Mouse (Mus musculus) liver, embryonic 12.5 days (tissue): ENCODE measurements at regions not wholly inside any gene's neighbourhood (a gene's known extent, or its start where the extent isn't known, plus 50 kb on each side); places are given as distances from the start of the nearest gene placed in this dataset.

Experiments
- ATAC-seq: fragments of 200-750 bp; cut with Nextera tagmentation; 2 replicates; pipeline ENCODE4 v1.8.0; 2017; ENCODE audit warnings: moderate number of reproducible peaks, mild to moderate bottlenecking, moderate library complexity
- H3K27ac ChIP-seq: fragments of 300-500 bp; sonication (generic); 2 replicates; pipeline ENCODE4 v1.5.1; 2016; ENCODE audit warnings: mild to moderate bottlenecking
- H3K27me3 ChIP-seq: fragments of 300-500 bp; sonication (generic); replicated peaks from 2 replicates; pipeline ENCODE4 v1.6.1; 2016; ENCODE audit warnings: mild to moderate bottlenecking, moderate library complexity
- H3K36me3 ChIP-seq: fragments of 300-500 bp; sonication (generic); 2 replicates; pipeline ENCODE4 v1.6.1; 2016; ENCODE audit warnings: mild to moderate bottlenecking, moderate library complexity
- H3K4me1 ChIP-seq: fragments of 300-500 bp; sonication (generic); 2 replicates; pipeline ENCODE4 v1.6.1; 2016
- H3K4me2 ChIP-seq: fragments of 300-500 bp; sonication (generic); 2 replicates; pipeline ENCODE4 v1.6.1; 2016; ENCODE audit warnings: mild to moderate bottlenecking, moderate library complexity
- H3K4me3 ChIP-seq: fragments of 300-500 bp; sonication (generic); 2 replicates; pipeline ENCODE4 v1.5.1; 2016; ENCODE audit warnings: mild to moderate bottlenecking, moderate library complexity
- H3K9ac ChIP-seq: fragments of 300-500 bp; sonication (generic); 2 replicates; pipeline ENCODE4 v1.6.1; 2016; ENCODE audit warnings: mild to moderate bottlenecking, moderate library complexity
- H3K9me3 ChIP-seq: fragments of 300-500 bp; sonication (generic); replicated peaks from 2 replicates; pipeline ENCODE4 v1.6.1; 2016; ENCODE audit warnings: mild to moderate bottlenecking, moderate library complexity
- WGBS: fragments of 180-500 bp; shearing (Covaris S2); methylation state at CpG from one replicate; pipeline ENCODE4 v1.1.7; 2016; ENCODE audit not compliant: insufficient replicate concordance; 5-methylcytosine and 5-hydroxymethylcytosine counted together

DNA sequence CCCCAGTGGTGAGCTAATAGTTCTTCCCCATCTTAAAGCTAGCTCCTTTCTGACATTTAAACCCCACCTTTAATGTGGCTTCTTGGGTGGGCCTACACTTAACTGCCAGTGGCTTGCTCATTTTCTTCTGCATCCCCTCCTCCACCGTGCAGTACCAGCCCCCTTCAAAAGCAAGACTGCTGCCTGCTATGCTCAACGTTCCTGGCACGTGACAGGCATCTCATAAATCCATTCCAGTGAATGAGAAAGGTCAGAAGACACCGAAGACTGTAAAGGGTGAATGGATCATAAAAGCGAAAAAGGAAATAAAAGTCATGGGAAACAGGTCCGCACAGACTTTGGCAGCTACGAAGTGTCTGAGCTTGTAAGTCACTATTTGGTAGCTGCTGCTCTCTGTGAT is 212.8 kb upstream of the Prok2 start:
- Histone ChIP-seq H3K27me3 (0 out of 2 replicates have a peak, but pooled peaks cover 3% of the 10 kb centered on the region), H3K27ac (no peak overlapping the region)
- 66% methylated on average over 7 of the region's 7 CpGs for whole genome bisulfite sequencing

DNA sequence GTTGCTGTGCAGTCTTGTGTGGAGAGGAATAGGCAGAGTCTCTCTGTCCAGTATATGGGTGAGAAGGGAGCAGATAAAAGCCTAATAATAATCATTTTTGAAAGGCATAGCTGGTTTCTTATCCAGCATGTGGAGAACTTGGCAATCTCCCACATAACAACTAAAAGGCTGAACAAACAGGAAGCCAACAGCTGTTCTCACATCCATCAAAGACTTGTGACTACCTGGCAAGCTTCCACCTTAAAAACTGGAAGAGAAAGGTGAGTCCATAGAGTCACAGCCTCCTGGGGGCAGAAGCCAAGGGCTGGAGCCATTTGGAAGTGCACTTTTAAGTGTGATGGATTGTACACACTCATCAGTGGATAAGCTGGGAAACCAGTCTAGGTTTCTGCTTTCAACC is 210.5 kb upstream of the Prok2 start:
- ATAC-seq = no peak

More for the DNA sequence above, 212.8 kb upstream of the Prok2 start:
- no peaks in the 10 kb centered on the region for H3K9me3 ChIP-seq
- H3K36me3 ChIP-seq = no peaks in the 10 kb centered on the region
- no peak overlapping the region for H3K4me3 ChIP-seq
- H3K9ac ChIP-seq = no peak overlapping the region
- no peak for ATAC-seq
- no peak overlapping the region for H3K4me2 ChIP-seq
- H3K4me1 ChIP-seq = no peaks in the 10 kb centered on the region

DNA sequence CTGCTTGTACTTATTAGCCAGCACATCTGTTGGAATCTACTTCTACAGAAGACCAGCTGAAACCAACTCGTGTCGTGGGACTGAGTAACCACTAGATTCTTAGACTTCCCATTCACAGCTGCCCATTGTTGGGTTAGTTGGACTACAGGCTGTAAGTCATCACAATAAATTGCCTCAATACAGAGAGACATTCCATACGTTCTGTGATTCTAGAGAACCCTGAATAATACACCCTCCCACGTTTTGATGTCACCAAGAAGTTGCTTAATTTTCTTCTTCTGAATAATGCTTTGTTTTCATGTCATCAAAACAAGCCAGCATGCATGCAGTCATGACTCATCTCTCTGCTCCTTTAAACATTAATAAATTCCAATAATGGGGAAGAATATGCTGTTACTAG is 209.2 kb upstream of the Prok2 start:
- no peak overlapping the region for H3K4me2 ChIP-seq
- WGBS = 54% methylated on average over 4 of the region's 4 CpGs
- no peak overlapping the region for H3K4me3 ChIP-seq
- no peak for ATAC-seq
- H3K9ac ChIP-seq = no peak overlapping the region
- H3K27ac ChIP-seq = no peak overlapping the region
- H3K4me1 ChIP-seq = no peaks in the 10 kb centered on the region
- H3K27me3 ChIP-seq = 0 out of 2 replicates have a peak, but pooled peaks cover 3% of the 10 kb centered on the region
- H3K36me3 ChIP-seq = no peaks in the 10 kb centered on the region
- H3K9me3 ChIP-seq = no peaks in the 10 kb centered on the region

More for the DNA sequence above, 210.5 kb upstream of the Prok2 start:
- H3K9ac ChIP-seq = no peak overlapping the region
- no peaks in the 10 kb centered on the region for H3K4me1 ChIP-seq
- 0 out of 2 replicates have a peak, but pooled peaks cover 3% of the 10 kb centered on the region for H3K27me3 ChIP-seq
- H3K4me2 ChIP-seq = no peak overlapping the region
- no peak overlapping the region for H3K4me3 ChIP-seq
- H3K27ac ChIP-seq = no peak overlapping the region
- H3K36me3 ChIP-seq = no peaks in the 10 kb centered on the region
- H3K9me3 ChIP-seq = no peaks in the 10 kb centered on the region

DNA sequence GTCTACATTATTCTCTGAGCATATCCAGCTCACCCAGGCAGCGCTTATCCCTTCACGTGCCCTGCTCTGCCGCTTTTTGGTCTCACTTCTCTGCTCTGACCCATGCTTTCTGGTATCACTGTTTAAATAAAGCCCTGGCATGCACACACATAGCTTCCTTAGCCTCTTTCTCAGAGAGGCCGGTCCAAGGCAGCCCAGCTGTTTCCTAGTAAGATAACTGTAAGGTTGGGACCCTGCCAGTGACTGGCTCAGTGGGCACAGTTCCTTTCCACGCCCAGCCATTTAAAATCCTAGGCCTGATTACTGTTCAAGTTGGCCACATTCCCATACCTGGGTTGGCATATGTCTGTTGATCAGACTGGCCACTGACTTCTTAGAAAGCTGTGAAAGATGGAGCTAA is 208.2 kb upstream of the Prok2 start:
- Histone ChIP-seq H3K27me3 (no peaks in the 10 kb centered on the region), H3K27ac (no peak overlapping the region), H3K4me2 (no peak overlapping the region), H3K36me3 (no peaks in the 10 kb centered on the region), H3K9me3 (no peaks in the 10 kb centered on the region), H3K9ac (no peak overlapping the region), H3K4me3 (no peak overlapping the region), H3K4me1 (no peaks in the 10 kb centered on the region)
- 74% methylated on average over 5 of the region's 5 CpGs for WGBS
- ATAC-seq = no peak

DNA sequence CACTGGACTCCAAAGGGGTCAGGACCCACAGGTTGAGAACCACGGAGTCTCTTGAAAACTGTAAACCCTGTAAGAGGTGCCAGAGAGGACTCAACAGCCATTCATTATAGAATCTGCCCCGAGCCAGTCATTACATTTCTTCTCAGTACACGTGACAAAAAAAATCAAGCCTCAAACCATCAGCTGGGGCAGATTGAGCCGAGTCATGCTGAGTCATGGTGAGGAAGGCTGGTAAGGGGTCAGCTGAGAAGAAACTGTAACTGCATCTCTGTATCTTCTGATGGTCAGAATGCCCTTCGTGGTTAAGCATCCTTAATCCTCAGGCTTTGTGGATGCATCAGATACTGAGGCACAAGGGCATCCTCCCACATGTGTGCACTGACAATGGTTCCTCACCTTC is 207.2 kb upstream of the Prok2 start:
- Histone ChIP-seq H3K4me2 (no peak overlapping the region), H3K4me1 (no peaks in the 10 kb centered on the region), H3K27ac (no peak overlapping the region), H3K4me3 (no peak overlapping the region), H3K36me3 (no peaks in the 10 kb centered on the region), H3K27me3 (no peaks in the 10 kb centered on the region), H3K9ac (no peak overlapping the region), H3K9me3 (no peaks in the 10 kb centered on the region)
- no peak for ATAC-seq
- WGBS = 43% methylated on average over 5 of the region's 5 CpGs

DNA sequence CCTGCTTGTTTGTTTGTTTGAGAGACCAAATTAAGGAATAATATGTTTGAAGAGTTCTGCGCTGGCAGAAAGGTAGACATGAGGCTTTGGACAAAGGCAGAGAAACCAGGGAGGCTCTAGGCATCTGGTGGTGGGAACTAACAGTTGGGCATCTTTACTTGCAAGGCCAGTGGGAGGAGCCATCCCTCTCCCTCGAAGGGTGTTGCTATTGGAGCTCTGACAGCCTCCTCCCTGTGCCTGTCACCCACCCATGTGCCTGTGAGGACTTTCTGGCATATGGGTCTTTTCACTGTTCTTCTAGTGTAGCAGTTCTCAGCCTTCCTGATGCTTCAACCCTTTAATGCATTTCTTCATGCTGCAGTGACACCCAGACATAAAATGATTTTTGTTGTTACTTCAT is 206.7 kb upstream of the Prok2 start:
- no peaks in the 10 kb centered on the region for H3K9me3 ChIP-seq
- H3K9ac ChIP-seq = no peak overlapping the region
- ATAC-seq = no peak
- no peaks in the 10 kb centered on the region for H3K27me3 ChIP-seq
- H3K4me2 ChIP-seq = no peak overlapping the region
- H3K36me3 ChIP-seq = no peaks in the 10 kb centered on the region
- no peak overlapping the region for H3K4me3 ChIP-seq
- no peak overlapping the region for H3K27ac ChIP-seq
- WGBS = 38% methylated on average over 2 of the region's 2 CpGs
- H3K4me1 ChIP-seq = no peaks in the 10 kb centered on the region

DNA sequence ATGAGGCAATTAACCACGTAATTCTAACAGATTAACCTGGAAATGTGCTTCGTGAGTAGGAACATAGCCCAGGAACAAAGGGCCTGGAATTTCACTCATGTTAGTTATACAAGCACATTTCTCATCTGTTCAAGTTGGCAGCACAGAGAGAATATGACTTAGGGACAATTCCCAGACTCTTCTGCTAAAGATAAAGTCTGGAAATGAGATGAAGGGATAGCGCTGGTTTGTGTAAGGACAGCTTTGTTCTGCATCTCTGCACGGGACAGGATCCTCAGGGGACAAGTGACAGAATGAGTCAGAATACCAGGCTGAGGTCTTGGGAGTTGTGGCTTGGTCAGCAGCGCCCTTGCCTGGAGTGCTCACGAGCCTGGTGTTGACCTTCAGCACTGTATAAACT is 206.2 kb upstream of the Prok2 start:
- no peak overlapping the region for H3K9ac ChIP-seq
- H3K4me3 ChIP-seq = no peak overlapping the region
- H3K27me3 ChIP-seq = no peaks in the 10 kb centered on the region
- no peak for ATAC-seq
- no peaks in the 10 kb centered on the region for H3K4me1 ChIP-seq
- no peaks in the 10 kb centered on the region for H3K9me3 ChIP-seq
- 69% methylated on average over 6 of the region's 6 CpGs for WGBS
- no peak overlapping the region for H3K27ac ChIP-seq
- no peaks in the 10 kb centered on the region for H3K36me3 ChIP-seq
- H3K4me2 ChIP-seq = no peak overlapping the region

GRCm38 (mm10) chr6:99931588-99931987 is 205.4 kb upstream of the Prok2 start:
- H3K36me3 ChIP-seq = no peaks in the 10 kb centered on the region
- 58% methylated on average over 4 of the region's 4 CpGs for WGBS
- no peak for ATAC-seq
- no peaks in the 10 kb centered on the region for H3K4me1 ChIP-seq
- no peak overlapping the region for H3K9ac ChIP-seq
- no peaks in the 10 kb centered on the region for H3K9me3 ChIP-seq
- H3K27me3 ChIP-seq = no peaks in the 10 kb centered on the region
- no peak overlapping the region for H3K4me2 ChIP-seq
- no peak overlapping the region for H3K27ac ChIP-seq
- H3K4me3 ChIP-seq = no peak overlapping the region

- Histone ChIP-seq H3K36me3 (no peaks in the 10 kb centered on the region), H3K9ac (no peak overlapping the region), H3K27ac (no peak overlapping the region), H3K27me3 (no peaks in the 10 kb centered on the region), H3K4me2 (no peak overlapping the region), H3K9me3 (no peaks in the 10 kb centered on the region), H3K4me3 (no peak overlapping the region), H3K4me1 (no peaks in the 10 kb centered on the region)
- ATAC-seq = no peak
- WGBS = 81% methylated on average over 6 of the region's 6 CpGs
Measured at GRCm38 (mm10) chr6:99930316-99930715, 204.1 kb upstream of the Prok2 start.

GRCm38 (mm10) chr6:99927933-99928555 is 201.9 kb upstream of the Prok2 start:
- H3K9me3 ChIP-seq = no peaks in the 10 kb centered on the region
- WGBS = 44% methylated on average over 10 of the region's 10 CpGs
- no peak overlapping the region for H3K4me2 ChIP-seq
- no peaks in the 10 kb centered on the region for H3K4me1 ChIP-seq
- no peak overlapping the region for H3K9ac ChIP-seq
- H3K36me3 ChIP-seq = no peaks in the 10 kb centered on the region
- H3K4me3 ChIP-seq = no peak overlapping the region
- ATAC-seq = no peak
- H3K27ac ChIP-seq = no peak overlapping the region
- no peaks in the 10 kb centered on the region; the same call in 1 of the 2 replicates for H3K27me3 ChIP-seq

DNA sequence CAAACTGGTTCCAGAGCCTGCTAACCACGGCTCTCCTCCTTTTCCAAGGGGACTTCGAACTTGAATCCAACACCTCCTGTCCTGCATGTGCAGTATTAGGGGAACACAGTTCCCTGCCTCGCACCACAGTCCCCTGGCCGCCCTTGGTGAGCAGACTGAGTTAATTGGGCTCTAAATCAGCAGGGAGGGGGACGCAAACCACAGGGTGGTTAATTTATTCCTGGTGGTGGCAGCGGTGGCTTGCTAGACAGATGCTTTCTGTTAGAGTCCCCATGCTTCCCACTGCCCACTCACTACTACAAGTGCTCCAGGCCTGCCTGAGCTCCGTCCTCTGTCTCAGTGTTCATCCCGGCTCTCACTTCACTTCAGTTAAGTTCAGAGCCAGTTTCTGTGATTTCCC is 198.0 kb upstream of the Prok2 start:
- Histone ChIP-seq H3K36me3 (no peaks in the 10 kb centered on the region), H3K27me3 (no peaks in the 10 kb centered on the region; the same call in 1 of the 2 replicates), H3K4me1 (no peaks in the 10 kb centered on the region), H3K4me3 (no peak overlapping the region), H3K4me2 (no peak overlapping the region), H3K9ac (no peak overlapping the region), H3K9me3 (no peaks in the 10 kb centered on the region), H3K27ac (no peak overlapping the region)
- ATAC-seq = no peak
- WGBS = 43% methylated on average over 8 of the region's 8 CpGs

DNA sequence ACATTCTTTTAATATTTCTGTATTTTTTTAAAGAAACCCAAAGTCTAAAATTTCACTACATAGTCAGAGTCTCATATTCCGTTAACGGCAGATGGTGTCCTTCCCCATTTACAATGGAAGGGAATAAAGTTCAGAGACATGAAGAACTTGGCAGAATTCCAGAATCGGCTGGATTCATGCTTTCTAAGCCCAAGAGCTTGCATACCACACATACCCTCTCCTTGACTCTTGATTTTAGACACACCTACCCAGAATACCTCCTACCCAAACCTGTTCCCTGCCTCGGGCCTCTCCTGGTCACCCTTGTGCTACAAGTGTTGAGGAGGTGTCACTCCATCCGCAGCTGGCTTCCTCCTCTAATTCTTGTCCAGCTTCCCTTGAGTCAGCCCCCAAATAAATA is 195.8 kb upstream of the Prok2 start:
- H3K9ac ChIP-seq = no peak overlapping the region
- H3K4me2 ChIP-seq = no peak overlapping the region
- H3K9me3 ChIP-seq = no peaks in the 10 kb centered on the region
- H3K4me1 ChIP-seq = no peaks in the 10 kb centered on the region
- H3K27ac ChIP-seq = no peak overlapping the region
- H3K36me3 ChIP-seq = no peaks in the 10 kb centered on the region
- 71% methylated on average over 5 of the region's 5 CpGs for WGBS
- no peak overlapping the region for H3K4me3 ChIP-seq
- no peak for ATAC-seq
- no peaks in the 10 kb centered on the region; the same call in 1 of the 2 replicates for H3K27me3 ChIP-seq
